Mouse (Mus musculus) kidney, adult 11 months (tissue): ENCODE data around the gene Bag3.
"Not testable (repeated sequence)": the region's sequence is repeated elsewhere in the genome, so short reads cannot be mapped to it uniquely, and the experiment has no call there.

ENCODE experiments used
- DNase-seq: peaks from one replicate; pipeline ENCODE4 v3.0.0; 2022

Gene Bag3

DNA sequence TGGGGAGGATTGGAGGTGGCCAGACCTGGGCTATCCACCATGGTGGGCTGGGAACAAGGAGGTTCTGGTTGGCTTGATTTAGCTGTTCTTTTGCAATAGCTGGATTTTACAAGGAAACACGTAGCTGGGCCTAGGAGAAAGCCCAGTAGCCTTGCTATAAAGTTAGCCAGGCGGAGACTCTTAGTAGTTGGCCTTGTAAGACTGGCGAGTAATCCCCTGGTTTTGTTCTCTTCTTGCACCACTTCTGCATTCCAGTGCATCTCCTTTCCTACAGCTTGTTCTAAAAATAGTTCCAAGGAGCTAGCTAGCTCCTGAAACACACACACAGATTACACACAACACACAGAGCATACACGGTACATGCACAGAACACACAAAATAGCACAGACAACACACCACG is 15.4 kb downstream of the Bag3 start:
- no peak for DNase-seq

DNA sequence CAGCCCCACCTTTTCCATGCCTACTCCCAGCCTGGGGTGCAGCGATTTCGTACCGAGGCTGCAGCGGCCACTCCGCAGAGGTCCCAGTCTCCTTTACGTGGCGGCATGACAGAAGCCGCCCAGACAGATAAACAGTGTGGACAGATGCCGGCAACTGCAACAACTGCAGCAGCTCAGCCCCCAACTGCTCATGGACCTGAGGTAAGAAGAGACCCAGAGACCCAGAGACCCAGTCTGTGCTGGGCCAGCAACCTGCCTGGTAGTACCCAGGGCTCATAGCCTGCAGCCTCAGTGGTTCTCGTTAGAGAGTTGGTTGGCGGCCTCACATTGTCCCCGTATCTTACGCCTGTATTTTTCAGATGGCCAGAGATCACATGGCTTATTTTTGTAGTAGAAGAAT is 16.7 kb downstream of the Bag3 start:
- no peak for DNase-seq

DNA sequence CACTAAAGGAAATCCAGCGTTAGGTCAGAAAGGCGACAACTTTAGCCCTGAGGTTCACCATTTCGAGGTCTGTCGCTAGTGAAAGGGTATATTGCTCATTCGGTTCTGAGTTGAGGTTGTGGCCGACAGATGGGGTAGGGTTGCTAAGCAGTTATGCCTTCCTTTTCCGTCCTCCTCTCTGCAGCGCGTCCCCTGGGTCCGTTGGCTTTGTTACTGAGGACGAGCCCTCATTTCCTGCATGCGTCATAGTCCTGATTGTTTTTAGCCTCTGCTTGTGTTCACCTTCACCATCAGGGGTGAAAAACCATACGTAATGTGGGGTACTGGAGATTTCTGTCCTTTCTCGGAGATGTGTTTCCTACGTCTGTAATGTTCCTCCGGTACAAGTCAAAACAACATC is 17.3 kb downstream of the Bag3 start:
- no peak for DNase-seq

DNA sequence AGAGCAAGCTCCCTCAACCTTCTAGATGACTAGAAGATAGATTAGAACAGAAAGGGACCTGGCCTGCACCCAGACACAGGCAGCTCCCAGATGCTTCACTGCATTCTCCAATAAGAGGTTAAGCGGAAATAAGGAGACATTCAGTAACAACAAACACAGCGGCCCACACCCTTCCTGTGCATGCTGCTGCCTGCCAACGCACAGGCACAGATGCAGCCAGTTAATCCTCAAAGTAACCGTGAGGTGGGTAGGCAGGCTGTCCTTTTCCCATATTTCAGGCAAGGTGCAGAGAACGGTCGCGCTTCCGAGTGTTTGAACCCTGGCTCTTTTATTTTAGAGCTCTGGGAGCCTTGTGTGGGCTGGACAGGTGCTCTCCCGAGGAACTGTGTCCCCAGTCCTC is 17.8 kb downstream of the Bag3 start:
- DNase-seq, result no peak

DNA sequence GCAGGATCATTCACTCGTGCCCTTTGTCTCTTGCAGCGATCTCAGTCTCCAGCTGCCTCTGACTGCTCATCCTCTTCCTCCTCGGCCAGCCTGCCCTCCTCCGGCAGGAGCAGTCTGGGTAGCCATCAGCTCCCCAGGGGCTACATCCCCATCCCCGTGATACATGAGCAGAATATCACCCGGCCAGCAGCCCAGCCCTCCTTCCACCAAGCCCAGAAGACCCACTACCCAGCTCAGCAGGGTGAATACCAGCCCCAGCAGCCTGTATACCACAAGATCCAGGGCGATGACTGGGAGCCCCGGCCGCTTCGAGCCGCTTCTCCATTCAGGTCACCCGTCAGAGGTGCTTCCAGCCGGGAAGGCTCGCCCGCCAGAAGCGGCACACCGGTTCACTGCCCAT is 18.4 kb downstream of the Bag3 start:
- no peak for DNase-seq

DNA sequence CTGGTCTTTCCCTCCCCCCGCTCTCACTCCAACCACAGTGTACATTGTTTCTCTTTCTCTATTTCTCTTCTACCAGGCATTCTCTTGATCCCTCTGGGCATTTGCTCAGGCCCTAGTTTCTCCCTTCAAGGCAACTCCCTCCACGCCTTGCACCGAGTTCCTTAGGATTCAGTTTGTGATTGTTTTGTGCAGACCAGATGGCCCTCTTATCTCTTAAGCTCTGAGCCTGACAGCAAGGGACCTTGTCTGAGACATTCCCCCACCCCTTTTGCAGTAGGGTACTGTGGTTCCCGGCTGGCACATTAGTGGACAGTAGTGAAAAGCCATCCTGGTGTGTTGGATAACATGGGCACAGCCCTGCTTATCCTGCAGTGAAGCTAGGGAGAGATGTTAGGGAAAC is 19.1 kb downstream of the Bag3 start:
- no peak for DNase-seq

DNA sequence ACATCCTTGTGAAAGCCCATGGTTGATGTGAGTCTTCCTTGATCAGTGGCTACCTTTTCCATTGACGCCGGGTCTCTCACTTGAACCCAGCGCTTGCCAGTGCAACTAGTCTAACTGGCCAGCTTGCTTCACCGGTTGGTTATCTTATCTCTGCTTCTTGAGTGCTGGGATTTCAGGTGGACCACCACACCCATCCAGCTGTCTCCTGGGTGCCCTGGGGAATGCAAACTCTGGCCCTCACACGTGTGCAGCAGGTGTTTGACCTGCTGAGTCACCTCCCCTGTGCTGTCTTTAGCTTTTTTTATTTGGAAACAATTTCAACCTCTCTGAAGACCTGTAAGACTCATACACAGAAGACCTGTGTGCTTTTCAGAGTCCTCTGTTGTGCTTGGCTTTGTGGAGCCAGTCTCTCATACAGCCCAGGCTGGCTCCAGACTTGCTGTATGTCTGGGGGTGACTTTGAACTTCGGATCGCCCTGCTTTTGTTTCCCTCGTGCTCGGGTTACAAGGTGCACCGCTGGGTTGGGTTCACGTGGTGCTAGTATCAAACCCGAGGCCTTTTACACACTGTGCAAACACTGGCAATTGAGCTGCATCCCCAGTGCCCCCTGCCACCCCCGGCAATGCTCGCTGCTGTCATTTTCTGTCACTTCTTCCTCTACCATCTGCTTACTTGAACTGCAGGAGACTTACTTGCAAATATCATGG is 19.9 kb downstream of the Bag3 start:
- no peak for DNase-seq

DNA sequence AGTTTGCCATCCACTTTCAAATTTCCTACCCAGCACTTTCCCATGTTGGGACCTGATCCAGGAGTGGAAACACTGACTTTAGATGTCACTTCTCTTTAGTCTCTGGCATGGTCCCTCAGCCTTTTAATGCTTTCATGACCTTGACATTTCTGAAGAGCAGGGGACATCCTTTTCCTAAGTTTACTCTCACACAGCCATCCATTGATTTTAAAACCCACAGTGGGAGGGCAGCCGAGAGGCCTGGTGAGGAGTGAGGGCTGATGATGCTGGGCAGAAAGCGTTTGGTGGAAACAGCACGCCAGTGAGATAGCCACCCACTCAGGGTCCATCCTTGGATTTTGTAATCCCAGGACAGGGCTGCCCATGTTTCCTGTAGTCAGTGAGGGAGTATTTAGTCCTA is 20.5 kb downstream of the Bag3 start:
- DNase-seq, result no peak

DNA sequence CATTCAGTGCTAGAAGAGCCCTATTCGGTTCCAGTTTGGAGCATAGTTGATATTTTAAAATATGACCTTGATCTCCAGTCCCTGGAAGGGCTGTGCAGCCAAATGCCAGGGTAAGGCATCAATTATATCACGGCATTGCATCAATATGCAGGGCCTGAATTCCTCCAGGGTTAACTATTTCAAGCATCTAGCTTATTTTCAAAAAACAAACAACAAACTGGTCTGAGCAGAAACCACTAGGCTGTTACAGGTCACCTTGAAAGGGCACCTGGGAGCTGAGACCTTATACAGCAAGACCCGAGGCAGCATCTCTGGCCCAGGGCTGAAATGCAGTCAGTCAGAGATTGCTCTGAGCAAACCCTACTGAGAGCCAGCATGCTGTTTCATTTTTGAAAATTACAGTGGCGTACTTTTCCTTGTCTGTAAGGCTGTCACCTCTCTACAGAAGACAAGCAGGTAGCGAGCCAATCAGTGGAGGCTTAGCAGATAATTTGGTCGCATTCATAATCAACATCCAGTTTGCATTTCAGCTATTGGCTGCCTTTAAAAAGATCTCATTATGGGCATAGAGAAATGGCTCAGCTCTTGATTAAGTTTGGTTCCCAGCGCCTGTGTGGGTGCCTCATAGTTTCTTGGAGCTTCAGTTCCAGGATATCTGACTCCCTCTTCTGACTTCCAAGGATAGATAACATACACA is 21.3 kb downstream of the Bag3 start:
- DNase-seq, result peak; percentile 63

DNA sequence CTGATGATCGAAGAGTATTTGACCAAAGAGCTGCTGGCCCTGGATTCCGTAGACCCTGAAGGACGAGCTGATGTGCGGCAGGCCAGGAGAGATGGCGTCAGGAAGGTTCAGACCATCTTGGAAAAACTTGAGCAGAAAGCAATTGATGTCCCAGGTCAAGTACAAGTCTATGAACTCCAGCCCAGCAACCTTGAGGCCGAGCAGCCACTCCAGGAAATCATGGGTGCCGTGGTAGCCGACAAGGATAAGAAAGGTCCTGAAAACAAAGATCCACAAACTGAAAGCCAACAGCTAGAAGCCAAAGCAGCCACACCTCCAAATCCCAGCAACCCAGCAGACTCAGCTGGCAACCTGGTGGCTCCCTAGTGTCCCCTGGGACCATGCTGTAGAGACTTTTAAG is 22.6 kb downstream of the Bag3 start:
- no peak for DNase-seq

DNA sequence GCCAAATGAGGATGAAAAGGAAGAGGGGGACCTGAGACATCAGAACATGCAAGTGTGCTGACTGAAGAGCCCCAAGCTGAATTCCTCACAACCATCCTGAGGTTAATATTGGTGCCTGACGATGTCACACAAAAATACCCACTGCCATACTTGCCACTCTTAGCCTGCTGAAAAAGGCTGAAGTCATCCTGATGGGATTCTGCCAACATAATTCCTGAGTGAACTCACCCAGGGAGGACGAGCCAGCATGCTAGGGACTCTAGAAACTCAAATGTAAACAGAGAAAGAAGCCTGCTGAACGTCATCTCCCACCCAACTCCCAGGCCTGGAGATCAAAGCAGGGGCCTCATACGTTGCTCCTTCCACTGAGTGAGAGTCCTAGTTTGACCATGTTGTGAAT is 25.7 kb downstream of the Bag3 start:
- DNase-seq, result no peak

DNA sequence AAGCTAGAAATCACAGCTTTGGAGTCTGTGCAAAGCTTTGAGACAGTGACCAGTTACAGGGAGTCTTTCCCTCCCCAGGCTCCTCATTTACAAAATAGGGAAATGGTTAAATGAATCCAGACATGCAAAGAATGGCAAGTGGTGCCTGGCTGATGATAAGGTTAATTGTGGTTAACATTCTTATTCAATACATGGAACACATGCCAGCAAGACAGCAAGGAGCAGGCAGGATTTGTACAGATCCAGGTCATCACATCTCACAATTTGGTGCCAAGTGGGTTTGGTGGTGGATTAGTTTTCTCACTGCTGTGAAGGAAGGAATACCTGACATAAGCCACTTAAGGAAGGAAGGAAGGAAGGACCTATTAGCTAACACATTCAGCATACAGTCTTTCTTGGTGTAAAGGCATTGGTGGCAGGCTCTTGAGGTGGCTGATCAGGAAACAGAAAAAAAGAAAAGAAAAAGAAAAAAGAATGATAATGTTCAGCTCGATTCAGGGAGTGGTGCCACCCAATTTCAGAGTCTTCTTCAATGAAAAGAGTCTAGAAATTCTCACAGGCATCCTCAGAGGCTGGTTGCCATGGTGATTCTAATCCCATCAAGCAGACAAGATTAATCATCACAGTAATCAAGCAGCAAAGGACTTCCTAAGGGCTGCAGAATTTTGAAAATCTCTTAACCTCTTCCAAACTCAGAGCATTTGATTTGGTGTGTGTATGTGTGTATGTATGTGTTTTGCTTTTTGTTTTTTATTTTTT is 27.1 kb downstream of the Bag3 start:
- no peak for DNase-seq

DNA sequence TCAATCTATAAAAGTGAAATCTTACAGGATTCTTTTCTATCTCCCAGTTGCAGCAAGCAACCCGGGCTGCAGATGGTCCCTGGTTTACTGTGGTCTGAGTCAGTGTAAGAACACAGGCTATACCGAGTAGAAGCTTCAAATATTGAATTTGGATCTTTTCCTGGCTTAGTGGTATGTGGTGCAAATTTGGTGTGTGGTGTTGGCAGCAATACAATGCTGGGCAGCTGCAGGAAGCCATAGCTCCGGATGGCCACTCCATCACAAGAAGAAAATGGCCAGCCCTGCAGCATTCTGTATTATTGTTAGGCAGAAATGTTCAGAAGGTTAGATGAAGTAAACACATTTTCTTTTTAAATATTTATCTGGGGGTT is 27.7 kb downstream of the Bag3 start:
- no peak for DNase-seq

DNA sequence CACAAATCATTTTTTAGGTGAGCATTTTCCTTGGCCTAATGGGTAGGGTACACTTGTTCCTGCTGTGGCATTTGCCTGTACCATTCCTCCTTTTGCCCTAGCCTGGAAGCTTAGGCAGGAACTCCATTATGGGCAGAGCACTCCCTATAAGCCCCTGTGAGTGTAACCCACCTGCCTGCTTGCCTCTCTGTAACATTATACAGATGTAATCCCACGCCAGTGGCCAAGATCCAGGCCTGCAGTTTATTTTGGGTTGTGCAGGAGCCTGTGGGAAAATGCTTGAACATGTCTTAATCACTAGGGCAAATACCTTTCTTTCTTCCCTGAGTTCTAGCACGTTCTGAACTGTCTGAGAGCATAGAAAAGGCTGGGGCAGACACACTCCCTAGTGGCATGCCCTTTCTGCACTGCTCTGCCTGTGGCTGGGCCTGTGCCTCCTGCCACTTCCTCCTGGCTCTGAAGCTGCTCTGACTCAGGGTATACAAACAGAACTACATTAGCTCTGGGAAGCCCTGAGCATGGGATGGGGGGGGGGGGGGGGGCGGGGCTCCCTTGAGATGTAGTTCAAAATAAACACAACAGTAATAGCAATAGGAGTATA is 29.8 kb downstream of the Bag3 start:
- DNase-seq, result no peak

DNA sequence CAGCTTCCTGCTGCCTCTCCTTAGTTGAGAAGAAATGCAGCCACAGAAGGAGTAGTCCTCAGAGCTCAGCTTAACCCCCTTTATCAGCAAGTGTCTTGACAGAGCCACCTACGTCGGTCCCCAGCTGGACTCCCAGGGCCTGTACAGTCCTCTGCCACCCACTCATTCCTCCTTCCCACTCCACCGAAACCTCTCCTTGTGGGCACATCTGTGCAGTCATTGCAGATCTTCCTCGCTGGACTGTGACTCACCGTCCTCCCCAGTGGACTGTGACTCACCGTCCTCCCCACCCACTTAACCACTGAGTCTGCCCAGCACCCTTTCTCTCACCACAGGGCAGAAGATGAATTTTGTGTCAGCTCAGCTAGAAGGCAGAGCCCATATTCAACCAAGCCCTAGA is 31.1 kb downstream of the Bag3 start:
- no peak for DNase-seq

DNA sequence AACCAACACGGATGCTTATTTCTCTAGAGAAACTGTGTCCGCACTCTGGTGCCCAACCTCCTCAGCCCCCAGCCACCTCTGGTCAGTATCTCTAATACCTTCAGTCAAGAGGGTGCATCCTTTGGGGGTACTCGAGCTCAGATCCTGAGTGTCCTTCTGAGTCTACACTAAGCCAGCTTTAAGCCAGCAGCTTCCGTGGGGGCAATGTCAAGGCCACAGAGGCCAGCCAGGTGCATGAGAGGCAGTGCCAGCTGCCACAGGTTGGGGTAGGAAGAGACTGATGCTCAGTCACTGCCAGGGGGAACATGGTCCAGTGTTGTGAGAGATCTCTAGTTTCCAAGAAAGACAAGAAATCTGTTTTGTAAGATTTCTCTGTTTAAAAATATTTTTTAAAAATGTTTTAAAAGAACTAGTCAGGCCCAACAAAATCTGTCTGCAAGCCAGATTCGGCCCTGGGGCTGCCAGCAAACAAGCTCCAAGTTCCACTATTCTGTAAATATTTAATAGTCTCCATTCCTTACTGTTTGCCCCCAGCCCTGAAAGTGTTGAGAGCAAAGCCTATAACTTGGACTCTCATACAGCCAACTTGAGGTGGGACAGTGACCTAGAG is 31.8 kb downstream of the Bag3 start:
- no peak for DNase-seq

DNA sequence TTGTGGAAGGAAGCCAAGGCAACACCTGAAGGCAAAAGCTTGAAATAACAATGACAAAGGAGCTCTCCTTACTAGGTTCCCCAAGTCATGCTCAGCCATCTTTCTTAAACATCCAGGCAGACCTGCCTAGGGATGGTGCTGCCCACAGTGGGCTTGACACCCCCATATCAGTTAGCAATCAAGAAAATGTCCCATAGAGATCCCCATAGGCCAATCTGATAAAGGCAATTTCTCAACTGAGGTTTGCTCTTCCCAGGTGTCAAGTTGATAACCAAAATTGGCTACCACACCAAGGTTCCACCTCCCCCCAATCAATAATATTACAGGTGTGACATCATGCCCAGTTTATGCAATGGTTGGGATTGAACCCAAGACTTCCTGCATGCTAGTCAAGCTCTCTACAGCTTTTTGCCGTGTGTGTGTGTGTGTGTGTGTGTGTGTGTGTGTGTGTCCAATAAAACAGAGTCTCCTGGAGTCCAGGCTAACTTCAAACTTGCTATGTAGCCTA is 33.6 kb downstream of the Bag3 start:
- no peak for DNase-seq

DNA sequence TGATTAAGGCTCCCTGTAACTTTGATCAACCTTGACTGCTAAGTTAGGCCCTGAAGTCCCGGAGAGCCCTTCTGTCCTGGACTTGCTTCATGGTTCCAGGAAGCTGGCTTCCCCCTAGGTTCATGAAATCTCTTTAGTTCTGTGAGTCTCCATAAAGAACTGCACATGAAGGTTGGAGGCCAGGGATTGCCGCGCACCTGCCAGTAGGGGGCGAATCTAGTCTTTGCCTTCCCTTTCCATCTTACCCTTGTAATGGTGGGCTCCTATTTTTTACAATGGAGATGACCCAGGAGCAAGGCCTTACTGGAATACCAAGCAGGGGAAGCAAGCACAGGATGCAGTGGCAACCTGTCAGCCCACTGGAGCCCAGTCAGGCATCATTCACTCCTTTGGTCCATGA is 40.0 kb downstream of the Bag3 start:
- no peak for DNase-seq

DNA sequence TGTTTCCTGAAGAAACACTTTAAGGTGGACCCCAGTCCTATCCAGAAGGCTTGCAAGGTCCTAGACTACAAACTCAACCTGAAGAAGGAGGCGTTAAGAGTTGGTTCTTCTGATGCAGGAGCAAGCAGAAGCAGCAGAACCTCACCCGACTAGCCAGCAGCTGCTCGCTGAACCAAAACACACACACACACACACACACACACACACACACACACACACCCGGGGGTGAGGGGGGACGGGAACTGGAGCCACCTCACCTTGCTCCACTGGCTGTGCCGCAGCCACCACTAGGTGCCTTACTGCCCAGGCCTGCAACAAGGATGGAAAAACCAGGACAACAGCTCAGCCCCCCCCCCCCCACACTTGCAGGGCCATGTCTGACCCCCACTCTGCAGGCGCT is 42.9 kb downstream of the Bag3 start:
- no peak for DNase-seq

DNA sequence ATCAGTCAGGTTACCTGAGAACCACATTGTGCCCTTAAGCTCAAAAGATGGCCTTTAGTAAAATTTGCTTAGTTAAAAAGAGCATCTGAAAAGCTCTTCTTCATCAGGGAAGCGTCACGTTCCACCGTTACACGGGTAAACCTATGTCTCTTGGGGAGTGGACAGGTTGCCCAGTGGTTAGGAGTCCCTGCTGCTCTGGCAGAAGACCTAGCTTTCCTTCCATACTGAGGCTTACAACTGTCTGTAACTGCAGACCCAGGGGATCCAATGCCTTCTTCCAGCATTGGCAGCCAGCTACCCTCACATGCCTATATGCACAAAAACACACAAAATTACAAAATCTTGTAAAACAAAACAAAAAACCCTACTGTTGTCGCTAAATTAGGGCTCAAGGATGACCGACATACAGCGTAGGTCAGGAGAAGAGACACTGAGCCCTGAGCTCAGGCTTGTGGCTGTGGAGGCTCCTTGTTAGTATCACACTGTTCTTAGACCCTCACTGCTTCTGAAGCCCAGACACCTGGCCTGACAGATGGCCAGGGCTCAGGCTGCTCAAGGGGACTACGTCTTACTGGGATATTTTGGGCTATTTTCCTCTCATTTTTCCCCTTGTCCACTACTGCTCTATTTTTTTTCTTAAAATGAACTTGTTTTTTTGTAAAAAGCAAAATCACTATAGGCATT is 44.3 kb downstream of the Bag3 start:
- no peak for DNase-seq

DNA sequence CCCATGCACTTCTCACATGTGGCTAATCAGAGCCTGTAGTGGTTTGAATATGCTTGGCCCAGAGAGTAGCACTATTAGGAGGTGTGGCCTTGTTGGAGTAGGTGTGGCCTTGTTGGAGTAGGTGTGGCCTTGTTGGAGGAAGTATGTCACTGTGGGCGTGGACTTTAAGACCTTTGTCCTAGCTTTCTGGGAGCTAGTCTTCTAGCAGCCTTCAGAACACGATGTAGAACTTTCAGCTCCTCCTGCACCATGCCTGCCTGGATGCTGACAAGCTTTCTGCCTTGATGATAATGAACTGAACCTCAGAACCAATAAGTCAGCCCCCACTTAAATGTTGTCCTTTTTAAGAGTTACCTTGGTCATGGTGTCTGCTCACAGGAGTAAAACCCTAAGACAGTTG is 46.0 kb downstream of the Bag3 start:
- DNase-seq, result not testable (repeated sequence)

DNA sequence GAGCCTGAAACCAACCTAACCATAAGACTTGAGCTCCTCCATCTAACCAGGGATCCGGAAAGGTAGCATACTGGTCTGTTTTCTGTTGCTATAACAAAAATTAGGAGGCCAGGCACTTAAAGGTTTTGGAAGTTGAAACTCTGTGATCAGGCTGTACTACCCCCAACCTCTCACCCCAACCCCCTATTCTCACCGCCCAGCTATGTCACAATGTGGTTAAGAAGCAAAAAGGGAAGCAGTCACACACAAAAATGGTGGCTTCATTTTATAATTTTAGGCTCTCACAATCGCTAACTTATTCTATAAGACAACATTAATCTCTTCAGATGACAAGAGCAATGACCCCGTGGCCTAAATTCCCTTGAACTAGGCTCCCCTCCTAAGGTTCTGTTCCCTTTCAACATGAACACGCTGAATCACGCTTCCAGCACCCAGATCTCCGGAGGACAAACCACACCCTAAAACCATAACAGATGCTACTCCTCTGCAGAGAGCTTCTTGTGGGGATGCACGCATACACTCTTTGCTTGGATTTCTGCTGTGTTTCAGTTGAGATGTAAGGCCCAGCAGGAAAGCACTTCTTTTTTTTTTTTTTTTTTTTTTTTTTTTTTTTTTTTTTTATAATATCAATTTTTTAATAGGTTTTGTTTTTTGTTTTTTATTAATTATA is 46.7 kb downstream of the Bag3 start:
- DNase-seq, result no peak
